Mouse (Mus musculus) liver, embryonic 12.5 days (tissue): Measurements from ENCODE around the gene Ttc28. TPM values are rescaled to one million over a fixed set of nuclear protein-coding genes. Genes with fewer than 3 reads are reported as not detected.

Experiments
- ATAC-seq: fragments of 200-750 bp; cut with Nextera tagmentation; 2 replicates; pipeline ENCODE4 v1.8.0; 2017; ENCODE audit warnings: moderate number of reproducible peaks, mild to moderate bottlenecking, moderate library complexity
- H3K27ac ChIP-seq: fragments of 300-500 bp; sonication (generic); 2 replicates; pipeline ENCODE4 v1.5.1; 2016; ENCODE audit warnings: mild to moderate bottlenecking
- H3K27me3 ChIP-seq: fragments of 300-500 bp; sonication (generic); replicated peaks from 2 replicates; pipeline ENCODE4 v1.6.1; 2016; ENCODE audit warnings: mild to moderate bottlenecking, moderate library complexity
- H3K36me3 ChIP-seq: fragments of 300-500 bp; sonication (generic); 2 replicates; pipeline ENCODE4 v1.6.1; 2016; ENCODE audit warnings: mild to moderate bottlenecking, moderate library complexity
- H3K4me1 ChIP-seq: fragments of 300-500 bp; sonication (generic); 2 replicates; pipeline ENCODE4 v1.6.1; 2016
- H3K4me2 ChIP-seq: fragments of 300-500 bp; sonication (generic); 2 replicates; pipeline ENCODE4 v1.6.1; 2016; ENCODE audit warnings: mild to moderate bottlenecking, moderate library complexity
- H3K4me3 ChIP-seq: fragments of 300-500 bp; sonication (generic); 2 replicates; pipeline ENCODE4 v1.5.1; 2016; ENCODE audit warnings: mild to moderate bottlenecking, moderate library complexity
- H3K9ac ChIP-seq: fragments of 300-500 bp; sonication (generic); 2 replicates; pipeline ENCODE4 v1.6.1; 2016; ENCODE audit warnings: mild to moderate bottlenecking, moderate library complexity
- H3K9me3 ChIP-seq: fragments of 300-500 bp; sonication (generic); replicated peaks from 2 replicates; pipeline ENCODE4 v1.6.1; 2016; ENCODE audit warnings: mild to moderate bottlenecking, moderate library complexity
- WGBS: fragments of 180-500 bp; shearing (Covaris S2); methylation state at CpG from one replicate; pipeline ENCODE4 v1.1.7; 2016; ENCODE audit not compliant: insufficient replicate concordance; 5-methylcytosine and 5-hydroxymethylcytosine counted together
- polyA plus RNA-seq: library from polyadenylated mRNA; unstranded; fragments of >200 nt; fragmentation: Nextera tagmentation; extraction: Ambion mirVana; gene quantifications from 2 replicates; pipeline ENCODE4 v1.2.1, GENCODE M21; 2016

The Ttc28 gene
- polyA plus RNA-seq, 1 experiment from 2014 or later = 1.8 TPM

DNA sequence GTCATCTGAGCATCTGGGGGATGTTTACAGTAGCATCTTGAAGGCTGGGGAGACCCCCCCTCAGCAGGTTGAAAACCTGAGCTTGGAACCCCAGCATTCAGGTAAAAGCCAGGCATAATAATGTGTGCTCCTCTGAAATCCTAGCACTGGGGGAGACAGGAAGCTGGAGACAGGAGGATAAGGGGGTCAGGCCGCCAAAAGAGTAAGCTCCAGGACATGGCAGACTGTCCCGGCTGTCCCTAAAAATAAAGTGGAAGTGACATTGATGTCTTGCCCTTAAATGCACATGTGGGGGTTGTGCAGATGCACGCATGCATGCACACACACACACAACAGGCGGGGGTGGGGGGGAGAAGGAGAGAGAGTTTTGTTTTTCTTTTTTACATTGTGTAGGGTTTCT lies 118.7 kb downstream of the Ttc28 start:
- ATAC-seq = no peak
- no peaks in the 10 kb centered on the region for H3K36me3 ChIP-seq
- no peak overlapping the region for H3K27ac ChIP-seq
- WGBS = 42% methylated on average over 4 of the region's 4 CpGs
- no peaks in the 10 kb centered on the region for H3K27me3 ChIP-seq
- peaks cover 5% of the 10 kb centered on the region; the same call in 1 of the 2 replicates for H3K4me1 ChIP-seq
- no peak overlapping the region for H3K4me2 ChIP-seq
- no peak overlapping the region for H3K4me3 ChIP-seq
- H3K9me3 ChIP-seq = no peaks in the 10 kb centered on the region
- no peak overlapping the region for H3K9ac ChIP-seq

DNA sequence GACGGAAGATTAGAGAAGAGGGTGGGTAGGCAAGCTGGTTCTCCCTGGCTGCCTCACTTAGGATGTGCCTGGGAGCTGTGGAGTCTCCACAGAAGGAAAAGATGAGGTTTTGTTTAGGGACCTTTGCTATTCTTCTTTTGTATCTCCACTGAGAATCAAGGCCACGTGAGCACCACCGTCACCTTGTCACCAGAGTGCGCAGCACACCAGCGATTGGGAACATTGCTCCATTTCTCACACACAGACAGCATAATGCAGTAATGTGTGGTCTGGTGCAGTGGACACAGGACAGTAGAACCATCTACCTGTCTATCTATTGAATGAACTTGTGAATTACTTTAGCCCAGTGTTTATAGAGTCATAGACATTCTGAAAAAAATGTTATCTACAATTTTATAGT lies 121.3 kb downstream of the Ttc28 start:
- Histone ChIP-seq H3K4me2 (no peak overlapping the region), H3K27me3 (no peaks in the 10 kb centered on the region), H3K9me3 (no peaks in the 10 kb centered on the region), H3K36me3 (no peaks in the 10 kb centered on the region), H3K4me3 (no peak overlapping the region), H3K4me1 (peaks cover 5% of the 10 kb centered on the region; the same call in 1 of the 2 replicates), H3K9ac (no peak overlapping the region), H3K27ac (no peak overlapping the region)
- WGBS = 74% methylated on average over 5 of the region's 5 CpGs
- no peak for ATAC-seq

DNA sequence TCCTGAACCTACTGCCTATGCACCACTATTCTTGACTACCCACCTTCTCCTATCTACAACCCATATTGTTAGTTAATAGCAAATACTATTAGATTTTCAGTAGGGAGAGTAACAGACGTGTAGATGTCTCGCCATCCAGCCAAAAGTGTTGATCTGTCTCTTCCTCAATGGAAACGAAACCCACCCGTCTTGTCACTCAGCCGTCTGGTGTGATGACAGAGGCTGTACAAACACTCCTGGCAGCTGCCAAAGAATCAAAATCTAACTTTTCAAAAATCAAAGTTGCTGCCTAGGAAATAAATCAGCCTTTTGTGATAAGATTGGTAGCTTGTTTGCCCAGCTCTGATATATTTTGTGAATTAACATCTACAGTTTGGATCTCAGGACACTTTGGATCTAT lies 123.6 kb downstream of the Ttc28 start:
- H3K4me3 ChIP-seq = no peak overlapping the region
- H3K4me1 ChIP-seq = peaks cover 4% of the 10 kb centered on the region; the same call in 1 of the 2 replicates
- 69% methylated on average over 5 of the region's 5 CpGs for WGBS
- H3K9ac ChIP-seq = no peak overlapping the region
- no peaks in the 10 kb centered on the region for H3K9me3 ChIP-seq
- no peak for ATAC-seq
- no peaks in the 10 kb centered on the region for H3K27me3 ChIP-seq
- H3K4me2 ChIP-seq = no peak overlapping the region
- no peaks in the 10 kb centered on the region for H3K36me3 ChIP-seq
- H3K27ac ChIP-seq = no peak overlapping the region

DNA sequence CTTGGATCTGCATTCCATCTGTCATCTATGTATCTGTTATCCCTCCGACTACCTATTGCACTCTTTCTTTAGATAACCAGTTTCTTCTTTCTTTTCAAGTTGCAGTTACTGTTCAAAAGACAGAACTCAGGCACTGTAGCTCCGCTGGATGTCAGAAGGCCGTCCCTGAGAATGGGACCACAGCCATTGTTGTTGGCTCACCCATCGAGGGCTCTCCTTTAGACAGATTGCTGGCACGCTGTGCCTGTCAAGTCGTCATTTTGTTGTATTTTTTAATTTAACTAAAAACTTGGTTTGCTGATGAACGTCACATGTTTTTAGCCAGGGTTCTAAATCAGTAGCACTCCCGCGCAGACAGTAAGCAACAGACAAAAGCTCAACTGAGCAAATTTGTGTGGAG lies 124.1 kb downstream of the Ttc28 start:
- WGBS = 77% methylated on average over 9 of the region's 9 CpGs
- H3K27me3 ChIP-seq = no peaks in the 10 kb centered on the region
- no peak for ATAC-seq

DNA sequence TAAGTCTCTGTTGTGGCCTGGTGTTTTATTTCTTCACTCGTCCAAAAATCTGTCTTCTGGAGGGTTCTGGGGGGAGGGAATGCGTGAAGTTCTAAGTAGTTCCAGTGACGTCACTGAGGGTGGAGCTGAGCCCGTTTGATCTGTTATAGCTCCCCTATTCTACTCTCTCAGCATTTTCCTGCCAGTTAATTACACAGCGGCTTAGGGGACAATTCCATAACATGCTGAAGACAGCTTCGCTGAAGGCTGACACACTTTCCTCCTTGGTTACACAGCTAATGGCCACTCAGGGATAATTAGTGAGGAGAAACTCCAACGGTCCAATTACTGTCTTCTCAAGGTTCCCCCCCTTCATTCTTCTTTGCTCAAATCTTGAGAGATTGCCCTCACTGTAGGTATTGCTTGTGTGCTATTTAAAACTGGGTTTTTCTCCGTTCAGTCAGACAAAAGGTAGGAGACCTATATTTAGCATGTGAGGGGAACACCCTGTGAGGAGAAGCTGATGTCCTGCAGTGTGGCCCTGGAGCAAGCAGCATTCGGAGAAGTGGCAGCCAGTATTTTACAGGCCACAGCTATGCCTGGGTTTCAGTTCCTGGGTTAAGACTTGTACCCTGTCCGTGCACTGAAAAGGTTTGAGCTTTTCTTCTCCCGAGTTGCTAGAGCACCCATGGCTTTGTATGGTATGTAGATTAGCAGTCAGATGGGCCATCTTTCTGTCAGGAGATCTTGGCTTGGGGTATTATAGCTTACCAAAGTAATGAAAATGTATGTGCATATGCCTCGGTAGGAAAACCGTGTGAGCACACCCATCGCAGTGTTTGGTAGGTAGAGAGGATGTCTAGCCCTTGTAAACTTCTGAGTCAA lies 126.9 kb downstream of the Ttc28 start:
- H3K4me2 ChIP-seq = no peak overlapping the region
- no peak overlapping the region for H3K27ac ChIP-seq

More for the DNA sequence above, 124.1 kb downstream of the Ttc28 start:
- Histone ChIP-seq H3K4me1 (no peaks in the 10 kb centered on the region), H3K9me3 (no peaks in the 10 kb centered on the region), H3K4me2 (no peak overlapping the region), H3K4me3 (no peak overlapping the region), H3K9ac (no peak overlapping the region), H3K27ac (no peak overlapping the region), H3K36me3 (no peaks in the 10 kb centered on the region)

DNA sequence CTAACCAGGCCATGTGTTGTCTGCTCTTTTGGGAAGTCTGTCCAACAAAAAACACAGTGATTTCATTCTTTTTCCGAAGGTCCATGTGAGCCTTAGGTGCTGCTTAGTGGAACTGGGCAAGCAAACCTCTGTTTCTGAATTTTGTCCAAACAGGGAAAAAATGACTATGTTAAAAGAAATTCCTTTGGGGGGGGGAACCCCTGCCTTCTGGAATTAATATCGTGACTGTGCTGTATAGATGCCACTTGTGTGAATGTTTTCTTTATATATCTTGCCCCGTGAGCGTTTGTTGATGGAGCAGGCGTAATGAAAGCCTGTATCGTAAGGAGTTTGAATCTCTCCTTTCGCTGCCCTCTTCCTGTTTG lies 127.5 kb downstream of the Ttc28 start:
- Histone ChIP-seq H3K27ac (no peak overlapping the region), H3K4me1 (no peaks in the 10 kb centered on the region), H3K4me2 (no peak overlapping the region), H3K27me3 (no peaks in the 10 kb centered on the region), H3K9me3 (no peaks in the 10 kb centered on the region), H3K9ac (no peak overlapping the region), H3K4me3 (no peak overlapping the region), H3K36me3 (no peaks in the 10 kb centered on the region)
- whole genome bisulfite sequencing = 71% methylated on average over 7 of the region's 7 CpGs
- no peak for ATAC-seq

More for the DNA sequence above, 126.9 kb downstream of the Ttc28 start:
- Histone ChIP-seq H3K9ac (no peak overlapping the region), H3K36me3 (no peaks in the 10 kb centered on the region), H3K4me1 (no peaks in the 10 kb centered on the region), H3K27me3 (no peaks in the 10 kb centered on the region), H3K9me3 (no peaks in the 10 kb centered on the region), H3K4me3 (no peak overlapping the region)
- 67% methylated on average over 14 of the region's 14 CpGs for WGBS
- no peak for ATAC-seq

DNA sequence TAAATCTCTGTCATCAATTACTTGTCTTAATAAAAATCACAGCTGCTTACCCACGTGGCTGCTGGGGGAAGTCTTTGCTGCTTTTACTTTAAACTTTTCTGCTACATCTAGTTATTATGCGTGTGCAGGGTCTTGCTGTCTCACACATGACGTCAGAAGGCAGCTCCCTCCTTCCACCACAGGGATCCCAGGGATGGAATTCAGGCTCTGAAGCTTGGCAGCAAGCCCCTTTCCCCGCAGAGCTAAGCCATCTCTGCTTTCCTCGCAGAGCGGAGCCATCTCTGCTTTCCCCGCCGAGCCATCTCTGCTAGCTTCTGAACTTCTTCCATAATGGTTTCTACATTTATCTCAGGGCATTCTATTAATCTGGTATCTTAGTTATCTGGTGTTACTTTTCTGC lies 128.3 kb downstream of the Ttc28 start:
- Histone ChIP-seq H3K9me3 (no peaks in the 10 kb centered on the region), H3K27ac (no peak overlapping the region), H3K4me1 (no peaks in the 10 kb centered on the region), H3K9ac (no peak overlapping the region), H3K27me3 (no peaks in the 10 kb centered on the region), H3K4me2 (no peak overlapping the region), H3K4me3 (no peak overlapping the region), H3K36me3 (no peaks in the 10 kb centered on the region)
- no peak for ATAC-seq
- 69% methylated on average over 8 of the region's 8 CpGs for WGBS

DNA sequence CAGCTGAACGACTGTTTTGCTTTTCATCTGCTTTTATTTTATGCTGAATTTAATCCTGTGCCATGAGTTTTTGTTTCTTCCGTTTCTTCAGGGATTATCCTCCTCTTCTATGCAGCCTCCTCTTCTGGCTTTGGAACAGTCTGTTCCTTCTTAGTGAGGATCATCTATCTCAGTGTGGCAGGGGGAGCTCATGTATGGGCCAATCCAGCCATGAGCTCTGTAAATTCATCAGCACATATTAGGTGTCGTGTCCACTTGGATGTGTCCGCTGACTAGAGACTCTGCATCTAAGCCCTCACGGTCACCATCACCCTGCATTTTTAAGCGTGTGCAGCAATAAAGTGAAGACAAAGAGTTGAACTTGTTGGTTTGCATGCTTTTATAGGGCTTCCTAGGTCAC lies 128.8 kb downstream of the Ttc28 start:
- Histone ChIP-seq H3K27ac (no peak overlapping the region), H3K4me1 (no peaks in the 10 kb centered on the region), H3K9ac (no peak overlapping the region), H3K9me3 (no peaks in the 10 kb centered on the region), H3K36me3 (no peaks in the 10 kb centered on the region), H3K27me3 (no peaks in the 10 kb centered on the region), H3K4me2 (no peak overlapping the region), H3K4me3 (no peak overlapping the region)
- no peak for ATAC-seq
- WGBS = 73% methylated on average over 6 of the region's 6 CpGs

DNA sequence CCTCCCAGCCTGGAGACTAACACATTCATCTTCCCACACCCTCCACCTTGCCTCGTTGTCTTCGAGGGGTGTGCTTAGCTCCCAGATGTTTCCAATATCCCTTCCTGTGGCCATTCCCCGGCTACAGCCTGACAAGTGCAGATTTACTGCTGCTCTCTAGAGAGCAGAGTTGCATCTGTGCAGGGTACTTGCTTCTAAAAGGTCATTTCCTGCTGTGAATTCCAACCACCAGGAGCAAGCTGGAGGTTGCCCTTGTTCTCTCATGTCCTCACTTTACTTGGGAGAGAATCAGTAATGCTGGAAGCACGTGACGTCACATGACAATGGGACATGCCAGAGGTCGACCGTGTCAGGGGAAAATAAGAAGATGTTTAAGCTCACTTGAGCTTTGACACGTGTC lies 131.7 kb downstream of the Ttc28 start:
- 37% methylated on average over 8 of the region's 8 CpGs for WGBS

DNA sequence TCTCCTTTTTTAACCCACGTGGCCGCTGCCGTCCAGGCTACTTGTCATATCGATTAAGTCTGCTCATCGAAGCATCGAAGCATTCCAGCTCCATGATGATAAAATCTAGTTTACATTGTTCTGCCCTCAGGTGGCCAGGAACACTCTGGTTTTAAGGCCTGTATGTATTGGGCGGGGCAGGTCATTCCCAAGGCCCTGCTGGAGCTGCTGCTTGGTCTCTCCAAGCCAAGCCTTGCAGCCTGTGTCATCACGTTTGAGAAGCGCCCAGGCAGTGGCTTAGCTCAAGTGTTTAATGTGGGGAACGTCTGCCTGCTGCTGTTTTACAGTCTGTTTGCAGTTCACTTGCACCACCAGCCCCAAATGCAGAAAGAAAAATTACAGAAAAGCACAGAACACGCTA lies 132.5 kb downstream of the Ttc28 start:
- ATAC-seq = no peak
- 67% methylated on average over 11 of the region's 11 CpGs for WGBS
- no peaks in the 10 kb centered on the region for H3K36me3 ChIP-seq
- no peaks in the 10 kb centered on the region for H3K27me3 ChIP-seq
- no peak overlapping the region for H3K4me2 ChIP-seq
- H3K4me3 ChIP-seq = no peak overlapping the region
- no peaks in the 10 kb centered on the region for H3K4me1 ChIP-seq
- H3K9ac ChIP-seq = no peak overlapping the region
- H3K9me3 ChIP-seq = peaks cover 13% of the 10 kb centered on the region
- H3K27ac ChIP-seq = no peak overlapping the region

More for the DNA sequence above, 131.7 kb downstream of the Ttc28 start:
- H3K36me3 ChIP-seq = no peaks in the 10 kb centered on the region
- H3K4me2 ChIP-seq = no peak overlapping the region
- no peaks in the 10 kb centered on the region for H3K27me3 ChIP-seq
- H3K27ac ChIP-seq = no peak overlapping the region
- H3K9me3 ChIP-seq = peaks cover 10% of the 10 kb centered on the region
- H3K9ac ChIP-seq = no peak overlapping the region
- H3K4me3 ChIP-seq = no peak overlapping the region
- no peaks in the 10 kb centered on the region for H3K4me1 ChIP-seq
- ATAC-seq = no peak

DNA sequence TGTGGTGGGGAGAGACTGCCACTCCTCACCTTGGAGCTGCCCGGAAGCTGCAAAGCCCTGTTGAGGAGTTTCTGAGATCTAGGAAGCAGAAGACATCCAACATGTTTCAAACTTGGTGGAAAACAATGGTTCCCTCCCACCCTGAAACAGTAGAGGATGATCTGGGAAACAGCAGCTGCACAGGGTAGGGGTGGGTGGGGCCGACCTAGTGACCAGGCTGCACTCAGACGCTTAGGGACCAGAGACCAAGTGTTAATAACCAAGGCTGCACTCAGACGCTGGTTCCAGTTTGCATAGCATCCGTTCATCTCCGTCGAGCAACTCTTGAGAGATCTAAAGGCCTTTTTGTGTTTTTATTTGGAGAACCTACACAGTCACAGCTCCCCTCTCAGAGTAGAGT lies 133.0 kb downstream of the Ttc28 start:
- Histone ChIP-seq H3K9me3 (peaks cover 13% of the 10 kb centered on the region), H3K36me3 (no peaks in the 10 kb centered on the region), H3K4me2 (no peak overlapping the region), H3K27ac (no peak overlapping the region), H3K9ac (no peak overlapping the region), H3K4me1 (0 out of 2 replicates have a peak, but pooled peaks cover 2% of the 10 kb centered on the region), H3K4me3 (no peak overlapping the region), H3K27me3 (no peaks in the 10 kb centered on the region)
- no peak for ATAC-seq
- whole genome bisulfite sequencing = 58% methylated on average over 7 of the region's 7 CpGs

DNA sequence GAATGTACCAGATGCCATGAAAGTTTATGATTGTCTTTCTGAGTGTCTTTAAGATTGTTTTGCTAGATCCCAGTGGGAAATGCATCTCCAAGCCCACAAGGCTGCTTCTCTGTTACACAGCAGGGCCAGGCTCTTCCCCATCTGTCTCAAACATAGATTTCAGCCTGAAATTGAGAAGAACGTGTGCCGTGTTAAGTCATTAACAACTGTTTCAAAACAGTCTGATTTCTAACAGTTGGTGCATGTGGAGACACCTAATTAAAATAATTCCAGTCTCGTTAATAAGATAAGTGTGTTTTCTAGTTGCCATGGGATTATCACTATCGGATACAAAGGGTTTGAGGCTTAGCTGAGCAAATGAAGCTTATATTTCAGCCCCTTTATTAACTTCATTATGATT lies 135.4 kb downstream of the Ttc28 start:
- H3K4me3 ChIP-seq = no peak overlapping the region
- ATAC-seq = no peak
- no peaks in the 10 kb centered on the region for H3K27me3 ChIP-seq
- no peak overlapping the region for H3K4me2 ChIP-seq
- H3K36me3 ChIP-seq = no peaks in the 10 kb centered on the region
- H3K9ac ChIP-seq = no peak overlapping the region
- no peak overlapping the region for H3K27ac ChIP-seq
- 0 out of 2 replicates have a peak, but pooled peaks cover 3% of the 10 kb centered on the region for H3K4me1 ChIP-seq
- WGBS = 74% methylated on average over 4 of the region's 4 CpGs
- H3K9me3 ChIP-seq = peaks cover 13% of the 10 kb centered on the region
